Mouse (Mus musculus) layer of hippocampus, postnatal 14 days (tissue): ENCODE measurements at regions not wholly inside any gene's neighbourhood (a gene's known extent, or its start where the extent isn't known, plus 50 kb on each side); places are given as distances from the start of the nearest gene placed in this dataset.

ENCODE experiments used
- DNase-seq, 2 experiments: peaks; one replicate each; pipeline ENCODE4 v3.0.0; 2021 to 2022; ENCODE audit warnings: low spot score in 2 of 2, mixed read lengths in 1 of 2

DNA sequence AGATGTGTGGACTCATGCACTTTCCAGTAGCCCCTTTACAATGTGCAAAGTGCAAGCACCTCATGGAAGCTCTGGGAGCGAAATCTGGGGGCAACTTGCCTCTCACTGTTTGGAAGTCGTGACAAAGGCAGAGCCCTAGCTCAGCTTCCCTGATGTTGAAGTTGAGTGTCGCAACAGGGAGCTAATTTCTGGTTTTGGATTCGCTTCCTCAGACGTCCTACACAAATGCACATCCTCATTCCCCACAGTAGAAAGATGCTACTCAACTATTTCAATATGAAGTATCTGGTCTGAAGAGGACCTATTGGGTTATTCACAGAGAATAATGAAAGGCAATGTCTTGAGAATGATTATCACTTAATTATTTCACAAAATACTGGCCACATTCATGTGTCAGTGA is 331.3 kb downstream of the Adgrl2 start:
- DNase-seq = no peak

- DNase-seq = no peak
Observed at GRCm38 (mm10) chr3:148658368-148658767, 332.0 kb downstream of the Adgrl2 start.

DNA sequence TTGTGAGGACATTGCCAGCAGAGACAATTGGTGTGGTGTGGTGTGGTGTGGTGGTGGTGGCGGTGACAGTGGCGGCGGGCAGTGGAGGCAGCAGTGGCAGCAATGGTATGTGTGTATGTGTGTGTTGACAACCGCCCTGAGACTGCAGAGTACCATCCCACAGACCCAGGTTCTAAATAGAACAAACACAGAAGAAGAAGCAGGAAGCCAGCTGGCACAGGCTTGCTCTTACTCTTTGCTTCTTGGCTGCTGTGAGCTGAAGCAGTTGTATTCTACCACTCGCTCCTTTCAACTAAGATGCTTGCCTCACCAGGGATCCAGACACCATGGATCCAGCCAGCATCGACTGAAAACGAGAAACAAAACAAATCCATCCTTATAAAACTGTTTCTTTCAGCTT is 334.2 kb downstream of the Adgrl2 start:
- peak in 1 of 2 experiments; percentile 15 for DNase-seq

DNA sequence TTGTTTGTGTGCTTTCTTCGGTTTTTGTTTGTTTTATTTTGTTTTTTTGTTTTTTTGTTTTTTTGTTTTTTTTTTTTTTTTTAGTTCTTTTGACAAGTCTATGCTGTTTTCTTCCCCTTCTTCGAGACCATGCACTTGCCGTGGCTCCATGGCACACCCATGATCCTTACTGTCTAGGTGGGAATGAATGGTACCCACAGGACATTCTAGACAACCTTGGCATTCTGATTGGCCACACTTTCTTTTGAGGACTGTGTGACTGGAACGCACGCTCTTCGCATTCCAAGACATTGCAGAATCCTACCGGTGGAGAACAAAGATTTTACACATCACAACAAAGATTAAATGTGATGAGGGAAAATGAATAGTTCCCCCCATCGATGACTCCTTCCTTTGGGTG is 340.1 kb downstream of the Adgrl2 start:
- no peak for DNase-seq

DNA sequence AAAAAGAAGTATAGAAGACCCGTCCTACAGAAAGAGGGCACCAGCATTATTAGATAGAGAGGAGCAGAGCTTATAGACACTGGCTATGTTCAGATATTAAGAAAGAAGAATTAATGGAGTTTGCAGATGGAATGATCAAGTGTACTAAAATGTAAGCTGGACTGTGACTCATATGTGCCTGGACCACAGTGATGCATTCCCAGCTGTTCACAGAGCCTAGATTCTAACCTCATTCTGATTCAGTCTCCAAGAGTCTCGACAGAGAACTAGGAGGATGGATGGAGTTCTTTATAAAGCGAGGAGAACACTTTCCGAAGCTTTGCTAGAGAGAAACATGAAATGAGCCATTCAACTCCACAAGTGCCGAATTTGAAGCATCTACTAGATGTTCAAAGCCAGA is 345.4 kb downstream of the Adgrl2 start:
- DNase-seq = no peak

DNA sequence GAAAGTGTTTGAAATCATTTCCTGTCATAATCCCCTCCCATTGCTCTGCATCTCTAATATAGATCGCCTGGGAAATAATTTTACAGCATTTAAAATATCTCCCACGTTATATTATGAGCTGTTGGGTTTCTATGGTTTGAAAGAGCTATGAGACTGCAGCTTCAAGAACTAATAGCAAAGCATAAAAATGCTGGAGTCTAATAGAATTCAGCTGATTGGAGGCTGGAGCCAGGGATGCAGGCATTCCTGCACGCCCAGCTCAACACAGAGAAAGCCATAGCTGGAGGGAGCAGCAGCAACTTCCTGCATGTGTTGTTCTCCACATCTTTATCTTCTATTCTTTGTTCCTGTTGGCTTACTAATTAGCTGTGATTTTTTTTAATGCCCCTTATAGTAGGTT is 348.8 kb downstream of the Adgrl2 start:
- no peak for DNase-seq

DNA sequence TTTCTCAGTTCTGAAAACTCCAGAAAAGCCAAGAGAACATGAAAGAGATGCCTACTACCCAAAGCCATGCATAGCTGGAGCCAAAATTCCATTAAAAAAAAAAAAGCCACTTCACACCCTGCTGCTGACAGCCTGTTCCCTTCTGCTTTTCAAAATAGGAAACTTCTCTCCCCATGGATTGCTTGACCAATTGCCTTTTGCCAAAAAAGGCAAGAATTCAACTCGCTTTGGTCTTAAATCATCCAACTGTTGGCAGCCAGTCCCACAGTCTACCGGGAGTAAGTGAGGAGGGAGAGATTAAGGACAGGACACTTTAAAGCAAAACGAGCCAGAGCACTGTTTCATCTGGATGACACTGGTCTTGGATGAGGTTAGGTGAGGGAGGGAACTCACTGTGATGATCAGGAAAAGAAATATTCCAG is 349.7 kb downstream of the Adgrl2 start:
- no peak for DNase-seq

DNA sequence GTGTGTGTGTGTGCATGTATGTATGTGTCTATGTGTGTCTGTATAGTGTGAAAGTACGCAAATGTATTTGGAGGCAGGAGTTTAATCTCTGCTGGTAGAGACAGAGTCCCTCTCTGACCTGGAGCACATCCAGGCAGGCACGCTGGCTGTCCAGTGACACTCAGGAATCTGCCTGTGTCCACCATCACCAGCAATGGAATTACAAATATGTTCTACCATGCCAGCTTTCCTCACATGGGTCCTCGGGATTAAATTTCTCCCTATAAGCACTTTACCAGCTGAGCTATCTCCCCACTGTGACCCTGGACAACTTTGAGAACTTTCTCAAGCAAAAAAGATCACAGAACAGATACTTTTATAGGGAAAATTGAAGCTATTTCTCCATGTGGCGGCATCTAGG is 355.3 kb downstream of the Adgrl2 start:
- DNase-seq = no peak

DNA sequence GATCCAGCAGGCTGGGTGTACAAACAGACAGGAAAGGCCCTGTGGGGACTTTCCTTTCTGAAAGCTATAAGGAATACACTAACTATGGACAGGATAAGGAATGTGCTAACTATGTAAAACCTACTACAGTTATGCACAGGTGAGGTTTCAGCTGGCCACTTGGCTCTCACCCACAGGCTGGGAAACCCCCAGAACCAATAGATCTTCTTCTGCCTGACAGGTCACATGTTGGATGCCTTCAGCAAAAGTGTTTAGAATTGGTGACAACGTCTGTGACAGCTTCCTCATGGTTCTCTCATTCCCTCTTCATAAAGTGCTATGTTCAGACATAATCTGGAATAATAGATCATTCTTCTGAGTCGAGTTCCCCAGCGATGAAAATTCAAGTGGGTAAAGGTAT is 356.0 kb downstream of the Adgrl2 start:
- no peak for DNase-seq

- no peak for DNase-seq
Observed at GRCm38 (mm10) chr3:148633291-148633690, 357.1 kb downstream of the Adgrl2 start.

DNA sequence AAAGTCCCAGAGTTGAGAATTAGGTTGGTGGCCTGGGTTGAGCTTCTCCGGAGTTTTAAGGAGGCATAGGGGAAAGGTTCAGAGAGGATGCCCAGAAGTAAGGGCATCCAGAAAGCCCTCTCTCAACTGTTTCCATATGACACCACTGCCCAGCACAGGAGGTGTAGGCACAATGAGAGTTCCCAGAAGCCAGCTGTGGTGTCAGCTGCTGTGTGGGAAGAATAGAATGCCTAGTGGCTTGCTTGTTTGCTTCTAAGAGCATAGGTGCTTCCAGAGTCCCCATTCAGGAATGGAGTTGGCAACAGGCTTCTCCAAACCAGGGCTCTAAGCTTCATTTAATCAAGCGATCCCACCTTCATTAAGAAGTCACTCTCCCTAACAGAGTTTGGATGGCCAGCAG is 357.9 kb downstream of the Adgrl2 start:
- no peak for DNase-seq

GRCm38 (mm10) chr3:148631415-148632192 is 358.8 kb downstream of the Adgrl2 start:
- DNase-seq = no peak

- DNase-seq = no peak
Observed at GRCm38 (mm10) chr3:148630865-148631264, 359.5 kb downstream of the Adgrl2 start.

GRCm38 (mm10) chr3:148614971-148615671 is 375.2 kb downstream of the Adgrl2 start:
- DNase-seq = no peak

DNA sequence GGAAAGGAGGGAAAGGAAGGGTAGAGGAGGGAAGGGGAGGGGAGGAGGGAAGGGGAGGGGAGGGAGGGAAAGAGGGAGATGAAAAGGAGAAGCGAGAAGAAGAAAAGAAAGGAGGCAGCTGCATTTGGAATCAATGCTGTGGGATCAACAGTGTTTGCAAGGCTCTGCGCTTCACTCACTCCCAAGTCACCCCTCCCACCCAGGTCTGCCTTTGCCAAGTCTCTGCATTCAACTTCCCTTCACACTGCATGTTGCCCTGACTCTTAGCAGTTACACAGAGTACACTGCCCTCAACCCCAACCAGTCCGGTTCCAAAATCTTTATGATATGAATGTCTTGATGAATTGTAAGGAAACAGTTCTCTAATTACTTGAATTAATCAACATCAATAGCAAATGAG is 376.9 kb downstream of the Adgrl2 start:
- DNase-seq = no peak

GRCm38 (mm10) chr3:148603276-148603675 is 387.1 kb downstream of the Adgrl2 start:
- DNase-seq = no peak

DNA sequence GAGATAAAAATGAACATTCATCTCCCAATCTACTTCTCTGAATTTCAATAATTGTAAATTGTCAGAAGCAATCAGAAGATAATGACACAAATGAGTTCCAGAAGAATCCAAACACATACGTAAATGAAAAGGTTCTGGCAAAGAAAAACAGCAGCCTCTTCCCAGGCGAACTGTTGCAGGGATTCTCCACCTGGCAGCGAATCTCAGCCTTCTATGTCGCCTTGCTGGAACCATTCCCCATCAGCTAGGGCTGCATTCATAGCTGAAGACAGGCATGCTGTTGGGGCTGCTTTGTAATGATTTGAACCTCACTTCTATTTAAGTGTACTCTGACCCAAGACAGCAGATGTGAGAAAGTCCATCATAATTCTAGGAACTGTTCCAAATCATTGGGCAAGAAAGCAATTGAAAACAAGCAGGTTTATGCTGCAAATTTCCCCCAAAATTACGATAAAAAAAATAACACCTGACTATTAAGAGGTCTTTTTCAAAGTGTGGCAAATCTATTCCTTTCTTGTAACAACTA is 387.6 kb downstream of the Adgrl2 start:
- no peak for DNase-seq

DNA sequence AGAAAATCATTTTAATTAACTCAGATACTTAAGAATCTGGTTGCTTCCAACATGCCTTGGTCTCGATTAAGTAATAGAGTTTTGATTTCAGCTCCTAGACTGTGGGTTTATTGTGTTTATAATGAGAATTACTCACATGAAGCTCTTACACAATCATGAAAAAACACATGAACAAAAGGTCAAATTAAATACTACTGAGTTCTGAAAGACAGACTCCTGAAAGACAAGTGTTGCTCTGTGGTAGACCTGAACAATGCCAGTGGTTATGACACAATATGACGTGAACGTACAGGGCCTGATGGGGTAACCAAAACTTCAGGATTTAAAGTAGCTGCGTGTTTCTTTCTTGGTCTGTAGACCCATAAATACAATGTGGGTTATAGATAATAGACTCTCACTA is 394.8 kb downstream of the Adgrl2 start:
- DNase-seq = no peak

- DNase-seq = no peak
Observed at GRCm38 (mm10) chr3:148589556-148589955, 400.8 kb downstream of the Adgrl2 start.

- DNase-seq = no peak
Observed at GRCm38 (mm10) chr3:148575735-148576134, 414.6 kb downstream of the Adgrl2 start.

- no peak for DNase-seq
Observed at GRCm38 (mm10) chr3:148572493-148572892, 417.9 kb downstream of the Adgrl2 start.

DNA sequence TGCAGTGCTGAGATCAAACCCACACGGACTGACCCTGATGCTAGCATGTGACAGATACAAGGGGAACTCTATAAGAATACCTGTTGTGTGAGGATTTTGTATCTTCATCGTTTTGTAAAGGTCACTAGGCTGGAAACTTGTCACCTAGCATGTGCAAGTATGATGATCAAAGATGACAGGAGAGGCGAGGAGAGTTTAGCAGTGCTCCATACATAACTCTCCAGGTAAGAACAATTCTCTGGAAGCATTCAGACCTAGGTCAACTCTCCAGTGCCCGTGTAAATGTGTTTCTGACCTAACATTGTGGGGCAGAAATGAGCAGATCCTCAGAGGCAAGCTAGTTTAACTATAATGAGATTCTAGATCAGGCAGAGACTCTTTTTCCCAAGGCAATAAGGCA is 425.6 kb downstream of the Adgrl2 start:
- DNase-seq = no peak

DNA sequence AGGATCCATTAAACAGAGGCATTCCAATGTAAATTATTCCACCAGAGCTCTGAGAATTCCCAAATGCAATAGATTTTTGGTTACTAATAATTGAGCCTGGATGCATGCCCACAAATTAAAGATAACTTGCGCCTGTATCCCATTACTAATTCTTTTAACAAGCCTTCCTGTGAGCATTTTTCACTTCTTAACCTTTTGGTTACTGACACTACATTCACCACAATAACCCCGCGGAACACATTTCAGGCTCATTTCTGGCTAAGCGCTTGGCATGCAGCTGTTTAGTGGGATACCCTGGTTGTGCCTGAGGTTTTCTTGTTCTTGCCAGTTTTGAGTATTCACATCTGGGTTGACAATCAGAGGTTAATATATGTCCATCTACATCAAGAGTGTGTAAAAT is 429.1 kb downstream of the Adgrl2 start:
- no peak for DNase-seq
